Mouse (Mus musculus) gastrocnemius, postnatal 36 days (tissue): ENCODE results near the gene Rimbp2. TPM values are rescaled to one million over a fixed set of nuclear protein-coding genes. Genes with fewer than 3 reads are reported as not detected.

Experiments used
- total RNA-seq, 2 experiments: library from RNA; stranded (reverse); gene quantifications; 2 replicates each; pipeline ENCODE4 v1.2.3; 2021

Gene Rimbp2
- total RNA-seq, 2 experiments from 2014 or later, result not detected

Other genes starting within 250 kb of the Rimbp2 start
- 1 to 10 TPM; 7.6 to 8.4 TPM for gene Stx2, start 55.1 kb upstream of the Rimbp2 start, total RNA-seq
- gene Ran, start 66.6 kb upstream of the Rimbp2 start, total RNA-seq, result 10 to 100 TPM; 60.3 to 64.1 TPM
- gene Adgrd1, start 143.3 kb upstream of the Rimbp2 start, total RNA-seq, result 1 to 10 TPM; 4.6 to 5.1 TPM